Mouse (Mus musculus) stomach, postnatal 0 days (tissue): Measurements from ENCODE around the gene Tmem254a.
"Not testable (repeated sequence)": the region's sequence is repeated elsewhere in the genome, so short reads cannot be mapped to it uniquely, and the experiment has no call there.

Experiments
- CTCF ChIP-seq: IDR thresholded peaks from 2 replicates; pipeline ENCODE4 v1.5.1; 2016; ENCODE audit warnings: antibody characterized with exemption, low read depth, mild to moderate bottlenecking, moderate library complexity
- EP300 ChIP-seq: optimal IDR thresholded peaks from 2 replicates; pipeline ENCODE3; 2016; ENCODE audit warnings: antibody characterized with exemption

DNA sequence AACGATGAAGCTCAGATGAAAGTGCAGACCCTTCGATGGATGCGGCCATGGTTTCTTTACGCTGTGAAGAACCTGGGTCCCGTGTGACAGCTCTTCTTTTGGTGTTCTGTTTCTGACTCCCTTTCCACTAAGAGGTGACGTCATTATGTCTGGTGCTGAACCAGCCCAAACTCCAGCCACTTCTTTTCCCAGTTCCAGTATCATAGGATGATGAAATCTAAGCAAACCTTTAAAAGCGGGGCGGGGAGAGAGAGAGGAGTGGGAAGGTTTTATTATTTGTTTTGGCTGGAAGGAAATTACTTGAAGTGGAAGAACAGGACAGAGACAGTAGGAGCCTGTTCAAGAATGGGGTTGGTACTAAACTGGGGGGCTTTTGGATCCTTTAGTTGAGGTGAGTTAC is 10.5 kb upstream of the Tmem254a start, which contains the start of gene Cphx1:
- TF ChIP-seq EP300, CTCF: not testable (repeated sequence)
